Mouse (Mus musculus) stomach, embryonic 16.5 days (tissue): Measurements from ENCODE around the gene Celsr1. TPM values are rescaled to one million over a fixed set of nuclear protein-coding genes. Genes with fewer than 3 reads are reported as not detected.

ENCODE experiments used
- ATAC-seq: fragments of 200-750 bp; cut with Nextera tagmentation; 2 replicates; pipeline ENCODE4 v1.8.0; 2017; ENCODE audit warnings: moderate number of reproducible peaks, moderate TSS enrichment; ENCODE audit not compliant: insufficient read depth, low FRiP score
- H3K27ac ChIP-seq: fragments of 300-500 bp; sonication (generic); 2 replicates; pipeline ENCODE4 v1.5.1; 2014; ENCODE audit warnings: low read length
- H3K27me3 ChIP-seq: fragments of 300-500 bp; sonication (generic); 2 replicates; pipeline ENCODE4 v1.6.1; 2014; ENCODE audit warnings: low read length, control low read depth, mixed read lengths; ENCODE audit not compliant: control insufficient read depth, insufficient read depth
- H3K36me3 ChIP-seq: fragments of 300-500 bp; sonication (generic); 2 replicates; pipeline ENCODE4 v1.6.1; 2014; ENCODE audit warnings: low read length; ENCODE audit not compliant: control insufficient read depth, insufficient read depth
- H3K4me1 ChIP-seq: fragments of 300-500 bp; sonication (generic); 2 replicates; pipeline ENCODE4 v1.6.1; 2014; ENCODE audit warnings: low read length, control low read depth, mixed read lengths; ENCODE audit not compliant: control insufficient read depth, insufficient read depth
- H3K4me2 ChIP-seq: fragments of 300-500 bp; sonication (generic); 2 replicates; pipeline ENCODE4 v1.6.1; 2014; ENCODE audit warnings: low read depth, low read length, mixed read lengths
- H3K4me3 ChIP-seq: fragments of 300-500 bp; sonication (generic); replicated peaks from 2 replicates; pipeline ENCODE4 v1.5.1; 2014; ENCODE audit warnings: mild to moderate bottlenecking, low read length
- H3K9ac ChIP-seq: fragments of 300-500 bp; sonication (generic); 2 replicates; pipeline ENCODE4 v1.6.1; 2014; ENCODE audit warnings: low read length
- H3K9me3 ChIP-seq: fragments of 300-500 bp; sonication (generic); replicated peaks from 2 replicates; pipeline ENCODE4 v1.6.1; 2016; ENCODE audit warnings: low read length, control low read depth; ENCODE audit not compliant: control insufficient read depth
- WGBS: fragments of 180-500 bp; shearing (Covaris S2); extraction: QIAGEN DNeasy Blood & Tissue Kit; methylation state at CpG from one replicate; pipeline ENCODE4 v1.1.7; 2014; 5-methylcytosine and 5-hydroxymethylcytosine counted together
- polyA plus RNA-seq: library from polyadenylated mRNA; unstranded; fragments of >200 nt; fragmentation: Nextera tagmentation; extraction: Ambion mirVana; gene quantifications from 2 replicates; pipeline ENCODE4 v1.2.1, GENCODE M21; 2015

The Celsr1 gene
- polyA plus RNA-seq, 1 experiment from 2014 or later: 2.7 TPM

DNA sequence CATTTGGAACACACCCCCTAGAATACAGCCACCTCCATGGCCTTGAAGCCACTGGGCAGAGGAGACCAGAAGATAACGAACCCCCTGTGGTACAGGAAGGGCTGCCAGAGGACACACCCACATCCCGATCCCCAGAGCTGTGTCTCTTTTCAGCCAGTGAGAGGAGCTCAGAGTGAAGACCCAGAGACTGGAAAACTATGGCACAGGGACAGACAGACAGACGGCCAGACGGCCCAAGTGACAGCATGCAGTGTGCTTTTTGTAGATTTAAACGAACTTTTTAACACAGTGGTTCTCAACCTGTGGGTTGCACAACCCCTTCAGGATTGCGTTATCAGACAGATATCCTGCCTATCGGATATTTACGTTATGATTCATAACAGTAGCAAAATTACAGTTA lies 63.1 kb downstream of the Celsr1 start:
- H3K4me2 ChIP-seq: no peak overlapping the region
- H3K9me3 ChIP-seq: no peaks in the 10 kb centered on the region
- H3K36me3 ChIP-seq: no peaks in the 10 kb centered on the region
- no peak overlapping the region for H3K9ac ChIP-seq
- no peak overlapping the region for H3K4me3 ChIP-seq
- ATAC-seq: no peak
- H3K27me3 ChIP-seq: no peaks in the 10 kb centered on the region
- 58% methylated on average over 8 of the region's 8 CpGs for whole genome bisulfite sequencing
- H3K4me1 ChIP-seq: peaks cover 11% of the 10 kb centered on the region
- peak overlapping the region; percentile 1; the same call in 1 of the 2 replicates for H3K27ac ChIP-seq

DNA sequence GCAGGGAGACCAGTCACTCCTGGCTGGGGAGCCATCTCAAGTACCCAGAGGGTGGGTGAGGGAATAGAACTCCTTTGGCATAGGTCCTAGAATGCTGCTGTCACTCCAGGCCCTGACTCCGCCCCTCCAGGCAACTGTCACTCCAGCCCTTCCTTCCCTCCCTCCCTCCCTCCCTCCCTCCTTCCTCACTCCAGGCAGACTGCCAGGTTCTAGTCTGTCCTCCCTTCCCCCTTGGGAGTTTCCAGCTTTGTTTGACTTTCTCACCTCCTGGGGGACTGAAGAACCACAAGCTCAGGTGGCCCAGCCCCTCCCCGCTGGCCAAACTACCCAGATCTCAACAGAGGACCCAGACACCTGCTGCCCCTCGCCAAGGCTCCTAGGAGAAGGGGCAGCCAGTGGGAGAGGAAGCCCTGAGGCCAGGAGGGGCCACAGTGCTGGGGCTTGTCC lies 63.8 kb downstream of the Celsr1 start:
- no peaks in the 10 kb centered on the region for H3K9me3 ChIP-seq
- H3K4me3 ChIP-seq: no peak overlapping the region
- H3K9ac ChIP-seq: no peak overlapping the region
- H3K27ac ChIP-seq: peak overlapping the region; percentile 85
- WGBS: 17% methylated on average over 3 of the region's 3 CpGs
- peak; percentile 63 for ATAC-seq
- no peaks in the 10 kb centered on the region for H3K27me3 ChIP-seq
- peaks cover 9% of the 10 kb centered on the region for H3K4me1 ChIP-seq
- H3K36me3 ChIP-seq: no peaks in the 10 kb centered on the region
- no peak overlapping the region for H3K4me2 ChIP-seq

DNA sequence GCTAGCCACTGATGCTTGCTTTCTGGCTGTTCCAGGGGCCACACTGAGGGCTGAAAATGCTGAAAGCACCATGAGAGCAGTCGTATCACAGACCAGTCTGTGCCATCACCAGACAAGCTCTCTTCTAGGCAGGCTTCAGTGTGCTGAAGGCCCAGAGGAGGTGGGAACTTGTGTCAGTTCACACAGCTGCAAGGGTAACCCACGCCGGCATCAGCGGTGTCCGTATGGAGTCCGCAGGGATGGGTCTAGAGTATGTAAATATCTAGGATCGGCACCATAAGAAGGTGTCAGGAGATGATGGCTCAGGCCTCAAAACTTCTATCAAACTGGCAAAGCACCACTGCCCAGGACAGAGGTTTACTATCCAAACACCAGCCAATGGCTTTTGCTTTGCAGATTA lies 64.3 kb downstream of the Celsr1 start:
- Histone ChIP-seq H3K27me3 (no peaks in the 10 kb centered on the region), H3K36me3 (no peaks in the 10 kb centered on the region), H3K4me3 (no peak overlapping the region), H3K4me1 (peaks cover 7% of the 10 kb centered on the region), H3K9me3 (no peaks in the 10 kb centered on the region), H3K27ac (peak overlapping the region; percentile 85; the same call in 1 of the 2 replicates), H3K4me2 (no peak overlapping the region), H3K9ac (no peak overlapping the region)
- WGBS: 79% methylated on average over 7 of the region's 7 CpGs
- ATAC-seq: no peak

DNA sequence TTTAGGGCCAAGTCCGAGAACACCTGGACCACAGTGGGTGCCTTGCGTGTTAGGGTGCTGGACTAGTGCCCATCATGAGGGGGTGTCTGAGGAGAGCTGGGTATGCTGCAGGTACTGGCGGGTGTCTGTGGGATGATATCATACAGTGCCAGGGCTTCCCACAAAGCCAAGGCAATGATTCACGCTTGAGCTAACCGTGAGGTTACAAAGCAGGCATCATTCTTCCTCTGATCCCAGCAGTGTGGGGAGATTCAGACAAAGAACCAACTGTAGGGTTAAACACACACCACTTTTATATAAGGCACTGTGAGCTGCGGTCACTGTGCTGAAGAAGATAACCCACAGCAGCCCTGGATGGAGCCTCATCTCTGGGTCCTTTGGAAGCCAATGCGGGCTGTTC lies 67.5 kb downstream of the Celsr1 start:
- no peak overlapping the region for H3K4me3 ChIP-seq
- H3K27me3 ChIP-seq: no peaks in the 10 kb centered on the region
- no peaks in the 10 kb centered on the region for H3K36me3 ChIP-seq
- peaks cover 7% of the 10 kb centered on the region for H3K4me1 ChIP-seq
- 83% methylated on average over 7 of the region's 7 CpGs for WGBS
- H3K4me2 ChIP-seq: no peak overlapping the region
- no peak overlapping the region for H3K9ac ChIP-seq
- H3K27ac ChIP-seq: no peak overlapping the region; the same call in 1 of the 2 replicates
- 0 out of 2 replicates have a peak, but pooled peaks have one; percentile 11 for ATAC-seq
- H3K9me3 ChIP-seq: no peaks in the 10 kb centered on the region

DNA sequence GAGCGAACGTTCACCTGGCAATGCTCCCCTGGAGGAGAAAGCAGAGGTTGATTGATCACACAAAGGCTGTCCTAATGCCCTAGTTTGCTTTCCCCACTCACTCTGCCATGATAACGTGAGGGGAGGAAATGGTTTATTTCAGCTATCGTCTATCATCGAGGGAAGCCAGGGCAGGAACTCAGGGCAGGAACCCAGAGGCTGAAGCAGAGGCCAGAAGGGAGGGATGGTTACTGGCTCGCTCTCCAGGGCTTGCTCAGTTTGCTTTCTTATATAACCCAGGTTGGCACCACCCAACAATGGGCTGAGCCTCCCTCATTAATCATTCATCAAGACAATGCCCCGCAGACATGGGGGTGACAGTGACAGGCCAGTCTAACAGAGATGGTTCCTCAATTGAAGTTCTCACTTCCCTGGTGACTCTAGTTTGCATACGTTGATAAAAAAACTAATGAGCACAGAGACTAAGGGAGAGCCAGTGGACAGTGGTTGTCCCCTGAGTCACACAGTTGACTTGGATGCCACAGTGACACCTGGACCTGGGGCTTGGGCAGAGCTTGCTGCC lies 70.2 kb downstream of the Celsr1 start:
- ATAC-seq: no peak
- Histone ChIP-seq H3K9ac (no peak overlapping the region), H3K4me3 (no peak overlapping the region), H3K36me3 (no peaks in the 10 kb centered on the region), H3K9me3 (no peaks in the 10 kb centered on the region), H3K27me3 (no peaks in the 10 kb centered on the region), H3K4me1 (no peaks in the 10 kb centered on the region), H3K27ac (no peak overlapping the region), H3K4me2 (no peak overlapping the region)
- WGBS: 54% methylated on average over 8 of the region's 8 CpGs

DNA sequence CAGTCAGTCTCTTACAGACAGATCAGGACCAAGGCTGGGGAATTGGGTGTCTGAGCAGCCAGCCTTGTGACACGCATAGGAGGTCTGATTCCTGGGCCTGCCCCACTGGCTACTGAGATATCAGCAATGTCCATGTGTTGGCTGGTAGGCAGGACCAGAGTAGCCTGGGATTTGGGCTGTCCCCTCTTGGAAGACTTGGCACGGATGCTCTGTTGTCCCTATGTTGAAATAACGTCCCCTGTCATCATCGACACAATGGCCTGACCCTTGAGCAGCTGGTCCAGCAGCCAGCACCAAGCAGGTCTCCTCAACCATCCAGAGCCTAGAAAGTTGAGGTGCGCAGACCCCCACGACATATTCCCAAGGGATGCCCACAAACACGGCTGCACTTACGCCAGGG lies 70.9 kb downstream of the Celsr1 start:
- 92% methylated on average over 8 of the region's 8 CpGs for WGBS

DNA sequence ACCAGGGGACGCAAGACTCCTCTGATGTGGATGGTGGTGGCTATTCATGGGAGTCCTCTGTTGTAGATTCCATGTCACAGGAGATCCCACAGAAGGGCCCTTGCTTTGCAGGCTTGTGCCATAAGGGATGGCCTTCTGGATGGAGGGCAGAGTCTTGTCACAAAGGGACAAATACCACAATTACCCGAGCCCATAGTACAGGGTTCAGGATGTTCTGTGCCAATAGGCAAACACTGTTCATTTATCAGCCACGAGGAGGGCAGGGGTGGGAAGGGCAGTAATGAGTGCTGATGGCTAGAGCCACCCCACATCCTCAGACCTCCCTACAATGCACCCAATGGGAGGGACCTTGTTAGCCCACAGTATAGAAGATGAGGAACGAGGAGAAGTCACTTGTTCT lies 71.9 kb downstream of the Celsr1 start:
- Histone ChIP-seq H3K27ac (no peak overlapping the region), H3K4me2 (no peak overlapping the region), H3K4me1 (no peaks in the 10 kb centered on the region), H3K9me3 (no peaks in the 10 kb centered on the region), H3K27me3 (no peaks in the 10 kb centered on the region), H3K4me3 (no peak overlapping the region), H3K36me3 (no peaks in the 10 kb centered on the region), H3K9ac (no peak overlapping the region)
- ATAC-seq: no peak
- WGBS: 66% methylated on average over 4 of the region's 4 CpGs

More for the DNA sequence above, 70.9 kb downstream of the Celsr1 start:
- Histone ChIP-seq H3K27ac (no peak overlapping the region), H3K4me1 (no peaks in the 10 kb centered on the region), H3K9me3 (no peaks in the 10 kb centered on the region), H3K27me3 (no peaks in the 10 kb centered on the region), H3K36me3 (no peaks in the 10 kb centered on the region), H3K9ac (no peak overlapping the region), H3K4me2 (no peak overlapping the region), H3K4me3 (no peak overlapping the region)
- no peak for ATAC-seq

DNA sequence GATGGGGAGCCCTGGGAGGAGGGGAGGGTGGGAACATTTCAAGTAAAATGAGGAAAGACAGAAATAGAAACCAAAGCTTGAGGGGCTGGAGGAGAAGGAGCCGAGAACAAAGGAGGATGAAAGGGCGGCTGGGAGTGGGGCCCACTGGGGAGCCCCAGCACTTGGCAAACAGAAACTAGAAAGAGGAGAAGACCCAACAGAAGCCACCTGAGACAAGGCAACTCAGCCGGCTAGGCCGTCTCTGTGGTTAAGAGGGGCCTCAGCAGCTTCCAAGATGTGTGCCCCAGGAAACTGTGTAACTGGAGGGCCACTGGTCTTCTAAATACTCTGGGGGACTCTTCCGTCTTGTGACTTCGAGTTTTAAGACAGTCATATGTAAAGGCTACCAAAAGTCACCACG lies 72.4 kb downstream of the Celsr1 start:
- no peaks in the 10 kb centered on the region for H3K9me3 ChIP-seq
- H3K4me2 ChIP-seq: no peak overlapping the region
- peaks cover 2% of the 10 kb centered on the region; the same call in 1 of the 2 replicates for H3K4me1 ChIP-seq
- H3K9ac ChIP-seq: no peak overlapping the region
- H3K27me3 ChIP-seq: no peaks in the 10 kb centered on the region
- no peak for ATAC-seq
- WGBS: 63% methylated on average over 7 of the region's 7 CpGs
- no peaks in the 10 kb centered on the region for H3K36me3 ChIP-seq
- H3K4me3 ChIP-seq: no peak overlapping the region
- H3K27ac ChIP-seq: no peak overlapping the region

DNA sequence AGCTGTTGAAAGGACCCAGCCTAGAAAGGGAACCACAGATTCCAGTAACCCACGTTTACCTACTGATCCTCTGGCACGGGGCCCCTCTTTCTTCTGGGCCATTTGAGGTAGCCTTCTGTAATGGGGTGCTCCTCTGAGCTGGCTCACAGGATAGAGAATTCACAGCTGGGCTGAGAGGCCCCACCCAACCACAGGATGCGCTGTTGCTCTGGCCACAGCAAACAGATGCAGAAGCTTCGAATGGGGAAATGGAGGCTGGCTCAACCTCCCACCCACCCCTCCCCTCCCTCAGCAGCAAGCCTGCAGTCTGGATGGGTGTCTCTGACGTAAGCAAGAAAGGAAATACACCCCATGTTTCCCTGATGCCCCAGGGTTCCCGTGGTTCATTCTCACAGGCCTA lies 77.4 kb downstream of the Celsr1 start:
- 61% methylated on average over 6 of the region's 6 CpGs for WGBS
- Histone ChIP-seq H3K9ac (peak overlapping the region; percentile 31; the same call in 1 of the 2 replicates), H3K9me3 (no peaks in the 10 kb centered on the region), H3K4me2 (no peak overlapping the region), H3K36me3 (no peaks in the 10 kb centered on the region), H3K27ac (peak overlapping the region; percentile 57; the same call in 1 of the 2 replicates), H3K4me1 (peaks cover 9% of the 10 kb centered on the region; the same call in 1 of the 2 replicates), H3K27me3 (no peaks in the 10 kb centered on the region), H3K4me3 (no peak overlapping the region)
- no peak for ATAC-seq
